Mouse (Mus musculus) spleen, adult 12 weeks (tissue): ENCODE data around the gene Ankrd13d.
A peak's percentile ranks its signal among the peaks of the same experiment; 100 is the strongest.

Experiments
- DNase-seq: peaks from one replicate; pipeline ENCODE4 v3.0.0; 2022; ENCODE audit warnings: low spot score

Ankrd13d gene

GRCm38 (mm10) chr19:4282898-4283553 lies at the start of gene Ankrd13d:
Ankrd13d (minus strand) TSS chr19:4283137.
- DNase-seq: peak; percentile 77

- peak; percentile 33 for DNase-seq
These were observed 49.7 kb upstream of the Ankrd13d start for GRCm38 (mm10) chr19:4332653-4333052.

- no peak for DNase-seq
These were observed 48.3 kb upstream of the Ankrd13d start for GRCm38 (mm10) chr19:4331273-4331672.

GRCm38 (mm10) chr19:4330603-4331002 lies 47.7 kb upstream of the Ankrd13d start:
- DNase-seq: no peak

GRCm38 (mm10) chr19:4328737-4329304 lies 45.9 kb upstream of the Ankrd13d start:
- DNase-seq: no peak

- no peak for DNase-seq
These were observed 43.9 kb upstream of the Ankrd13d start for GRCm38 (mm10) chr19:4326881-4327280.

GRCm38 (mm10) chr19:4326106-4326505 lies 43.2 kb upstream of the Ankrd13d start:
- no peak for DNase-seq

- no peak for DNase-seq
These were observed 39.2 kb upstream of the Ankrd13d start for GRCm38 (mm10) chr19:4322134-4322533.

GRCm38 (mm10) chr19:4321622-4322021 lies 38.7 kb upstream of the Ankrd13d start:
- no peak for DNase-seq

GRCm38 (mm10) chr19:4319272-4319671 lies 36.3 kb upstream of the Ankrd13d start:
- no peak for DNase-seq

- no peak for DNase-seq
These were observed 34.2 kb upstream of the Ankrd13d start for GRCm38 (mm10) chr19:4317181-4317580.

- no peak for DNase-seq
These were observed 32.4 kb upstream of the Ankrd13d start for GRCm38 (mm10) chr19:4315223-4315944.

GRCm38 (mm10) chr19:4309776-4310185 lies 26.8 kb upstream of the Ankrd13d start:
- no peak for DNase-seq

- no peak for DNase-seq
These were observed 26.4 kb upstream of the Ankrd13d start for GRCm38 (mm10) chr19:4309302-4309701.

GRCm38 (mm10) chr19:4306190-4306577 lies 23.2 kb upstream of the Ankrd13d start, which contains the start of gene Grk2:
Grk2 (minus strand) TSS chr19:4306222.
- peak; percentile 76 for DNase-seq

- peak; percentile 42 for DNase-seq
These were observed 22.7 kb upstream of the Ankrd13d start for GRCm38 (mm10) chr19:4305491-4306189.

GRCm38 (mm10) chr19:4304871-4305321 lies 22.0 kb upstream of the Ankrd13d start:
- no peak for DNase-seq

GRCm38 (mm10) chr19:4304251-4304821 lies 21.4 kb upstream of the Ankrd13d start:
- DNase-seq: no peak

GRCm38 (mm10) chr19:4303640-4303995 lies 20.7 kb upstream of the Ankrd13d start:
- no peak for DNase-seq

GRCm38 (mm10) chr19:4302936-4303639 lies 20.2 kb upstream of the Ankrd13d start:
- DNase-seq: no peak
